Mouse (Mus musculus) heart, postnatal 0 days (tissue): ENCODE data around the gene Dnaaf2.

Experiments
- CTCF ChIP-seq: IDR thresholded peaks from 2 replicates; pipeline ENCODE4 v1.5.1; 2016; ENCODE audit warnings: antibody characterized with exemption, control low read depth, low read depth
- EP300 ChIP-seq: IDR thresholded peaks from 2 replicates; pipeline ENCODE4 v1.6.1; 2016; ENCODE audit warnings: antibody characterized with exemption, low read depth

DNA sequence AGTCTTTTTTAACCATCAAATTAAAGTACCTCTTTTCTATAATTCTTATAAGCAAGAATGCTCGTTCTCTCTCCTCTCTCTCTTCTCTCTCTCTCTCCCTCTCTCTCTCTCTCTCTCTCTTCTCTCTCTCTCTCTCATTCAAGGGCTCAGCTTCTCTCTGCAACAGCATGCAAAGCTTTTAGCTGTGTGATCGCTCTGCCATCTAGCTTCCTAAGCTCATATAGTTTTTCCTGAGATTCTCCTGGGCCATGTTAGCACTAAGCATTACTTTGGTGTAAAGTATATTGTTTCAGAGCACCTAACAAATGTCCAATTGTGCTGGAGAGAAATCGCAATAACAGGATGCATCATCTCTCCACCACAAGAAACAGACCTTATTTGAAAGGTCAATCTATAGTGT, 59.0 kb downstream of the Dnaaf2 start:
- TF ChIP-seq CTCF: no peak
- no peak for TF ChIP-seq EP300
